Mouse (Mus musculus) ES-Bruce4 (cell line): ENCODE data around the gene Gm21060. TPM values are rescaled to one million over a fixed set of nuclear protein-coding genes. Genes with fewer than 3 reads are reported as not detected.
"Not testable (repeated sequence)": the region's sequence is repeated elsewhere in the genome, so short reads cannot be mapped to it uniquely, and the experiment has no call there.

Source experiments
- H3K27ac ChIP-seq: 2 replicates; pipeline ENCODE4 v1.5.1; 2012; ENCODE audit warnings: low read length, inconsistent platforms; ENCODE audit not compliant: insufficient read depth
- H3K27me3 ChIP-seq: 2 replicates; pipeline ENCODE4 v1.6.1; 2012; ENCODE audit warnings: mild to moderate bottlenecking, low read length, inconsistent platforms; ENCODE audit not compliant: control insufficient read depth, poor library complexity, insufficient read depth, severe bottlenecking
- H3K36me3 ChIP-seq: 2 replicates; pipeline ENCODE4 v1.6.1; 2012; ENCODE audit warnings: inconsistent platforms, mild to moderate bottlenecking, low read length, moderate library complexity; ENCODE audit not compliant: control insufficient read depth, poor library complexity, insufficient read depth, severe bottlenecking
- H3K4me1 ChIP-seq: one replicate; pipeline ENCODE4 v1.8.1; 2011; ENCODE audit warnings: low read length; ENCODE audit not compliant: control insufficient read depth, insufficient read depth
- H3K4me3 ChIP-seq: 2 replicates; pipeline ENCODE4 v1.5.1; 2011; ENCODE audit warnings: low read depth, mild to moderate bottlenecking, low read length
- H3K9ac ChIP-seq: 2 replicates; pipeline ENCODE4 v1.6.1; 2012; ENCODE audit warnings: low read depth, mild to moderate bottlenecking, inconsistent platforms; ENCODE audit not compliant: poor library complexity, severe bottlenecking
- H3K9me3 ChIP-seq: replicated peaks from 2 replicates; pipeline ENCODE4 v1.6.1; 2012; ENCODE audit warnings: mild to moderate bottlenecking, low read length, inconsistent platforms; ENCODE audit not compliant: control insufficient read depth, poor library complexity, insufficient read depth, severe bottlenecking
- CTCF ChIP-seq: IDR thresholded peaks from one replicate; pipeline ENCODE4 v1.8.1; 2011; ENCODE audit warnings: low read depth, low read length
- EP300 ChIP-seq: IDR thresholded peaks from 2 replicates; pipeline ENCODE4 v1.6.1; 2011; ENCODE audit warnings: low read depth, low read length; ENCODE audit not compliant: insufficient read depth
- POLR2A ChIP-seq: IDR thresholded peaks from one replicate; pipeline ENCODE4 v1.8.1; 2011; ENCODE audit warnings: low read length; ENCODE audit not compliant: insufficient read depth
- polyA plus RNA-seq: library from polyadenylated mRNA; stranded (reverse); fragments of >200 nt; gene quantifications from 2 replicates; pipeline ENCODE4 v1.2.4, GENCODE M21; 2011; ENCODE audit warnings: low read depth; ENCODE audit not compliant: missing spikeins, insufficient read depth, insufficient read length

Gene Gm21060
- 7.1 and 12.1 TPM in 2 replicates for polyA plus RNA-seq

- Histone ChIP-seq H3K4me3 (no peak within 1 kb of the TSS), H3K9ac (no peak within 1 kb of the TSS), H3K27me3 (no peaks in the 10 kb centered on the region), H3K36me3 (peaks cover 4% of the 10 kb centered on the region; the same call in 1 of the 2 replicates), H3K27ac (no peak within 1 kb of the TSS), H3K9me3 (peaks cover 7% of the 10 kb centered on the region), H3K4me1 (no peaks in the 10 kb centered on the region)
- TF ChIP-seq POLR2A (no peak), CTCF (no peak), EP300 (no peak)
Measured at GRCm38 (mm10) chr19:61296969-61297368, at the start of gene Gm21060. Gm21060 (minus strand) TSS chr19:61297069.

- not testable (repeated sequence) for H3K27me3 ChIP-seq, H3K4me1 ChIP-seq, H3K36me3 ChIP-seq, H3K9me3 ChIP-seq, H3K9ac ChIP-seq, H3K4me3 ChIP-seq
- peak overlapping the region; percentile 54; the same call in 1 of the 2 replicates for H3K27ac ChIP-seq
- TF ChIP-seq EP300: 0 out of 2 replicates have a peak, but pooled peaks have one; percentile 54
Measured at GRCm38 (mm10) chr19:61320844-61321243, 24.0 kb upstream of the Gm21060 start.

GRCm38 (mm10) chr19:61313185-61313584 is 16.3 kb upstream of the Gm21060 start:
- H3K4me1 ChIP-seq, H3K27me3 ChIP-seq, H3K36me3 ChIP-seq: not testable (repeated sequence)
- Histone ChIP-seq H3K9ac (peak overlapping the region; percentile 42), H3K4me3 (peak overlapping the region; percentile 65), H3K9me3 (peaks cover 29% of the 10 kb centered on the region), H3K27ac (peak overlapping the region; percentile 58)
- TF ChIP-seq POLR2A: peak; percentile 54

- H3K4me1 ChIP-seq, H3K27me3 ChIP-seq, H3K4me3 ChIP-seq, H3K36me3 ChIP-seq: not testable (repeated sequence)
- peak overlapping the region; percentile 36; the same call in 1 of the 2 replicates for H3K27ac ChIP-seq
- peaks cover 29% of the 10 kb centered on the region for H3K9me3 ChIP-seq
- peak overlapping the region; percentile 42; the same call in 1 of the 2 replicates for H3K9ac ChIP-seq
Measured at GRCm38 (mm10) chr19:61312400-61312799, 15.5 kb upstream of the Gm21060 start.

- H3K27ac ChIP-seq: peak overlapping the region; percentile 81
- not testable (repeated sequence) for H3K27me3 ChIP-seq
Measured at GRCm38 (mm10) chr19:61308083-61308482, 11.2 kb upstream of the Gm21060 start.

GRCm38 (mm10) chr19:61285033-61285432 is 11.8 kb downstream of the Gm21060 start:
- H3K9me3 ChIP-seq, H3K4me3 ChIP-seq, H3K36me3 ChIP-seq, H3K27me3 ChIP-seq, H3K9ac ChIP-seq, H3K4me1 ChIP-seq: not testable (repeated sequence)
- H3K27ac ChIP-seq: peak overlapping the region; percentile 67

More at GRCm38 (mm10) chr19:61308083-61308482, 11.2 kb upstream of the Gm21060 start:
- not testable (repeated sequence) for H3K9ac ChIP-seq, H3K4me3 ChIP-seq, H3K36me3 ChIP-seq, H3K4me1 ChIP-seq
- H3K9me3 ChIP-seq: peaks cover 41% of the 10 kb centered on the region

- TF ChIP-seq EP300: no peak
- no peak for TF ChIP-seq CTCF
- no peak for TF ChIP-seq POLR2A
- H3K4me1 ChIP-seq: no peaks in the 10 kb centered on the region
- H3K9me3 ChIP-seq: peaks cover 10% of the 10 kb centered on the region; the same call in 1 of the 2 replicates
- no peaks in the 10 kb centered on the region for H3K36me3 ChIP-seq
- H3K9ac ChIP-seq: no peak overlapping the region
- H3K4me3 ChIP-seq: no peak overlapping the region
- no peaks in the 10 kb centered on the region for H3K27me3 ChIP-seq
- H3K27ac ChIP-seq: no peak overlapping the region
Measured at GRCm38 (mm10) chr19:61283581-61283980, 13.3 kb downstream of the Gm21060 start.
